ENCODE assay signal across 30 mouse cellular contexts in the genomic region with DNA sequence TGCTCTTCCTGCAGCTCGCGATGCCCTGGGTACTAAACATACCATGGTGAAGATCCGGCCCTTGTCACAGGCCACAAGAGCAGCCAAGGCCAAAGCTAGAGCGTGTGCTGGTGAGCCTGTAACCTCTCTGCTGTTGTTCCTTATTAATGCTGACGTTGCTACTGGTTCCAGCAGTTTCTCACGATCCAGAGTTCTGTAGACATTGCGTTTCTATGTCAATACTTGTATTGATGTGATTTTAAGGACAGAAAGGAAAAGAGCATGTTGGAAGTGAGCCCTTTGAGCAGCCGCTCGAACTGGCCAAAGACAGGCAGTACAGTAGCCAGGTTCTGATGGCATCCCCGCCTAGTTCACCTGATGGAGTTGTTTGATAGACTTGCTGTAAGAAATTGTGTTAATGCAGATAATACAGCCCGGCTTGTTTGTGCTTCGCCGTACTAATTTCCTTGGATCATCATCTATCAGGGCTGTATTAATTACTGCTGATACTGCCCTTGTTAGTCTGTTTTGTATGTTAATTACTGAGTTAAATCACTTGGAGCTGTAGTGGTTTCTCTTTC. TPM values are rescaled to one million over a fixed set of nuclear protein-coding genes. Genes with fewer than 3 reads are reported as not detected.
DNase-seq lines count a peak whose midpoint lies in the region; ATAC-seq lines count a peak whose summit lies in the region.
"Had no signal": no experiment of that assay in that cellular context is flagged by ENCODE, and none has a peak within 500 bp of the region (broad histone marks: within the 10 kb centered on the region; RNA-seq: fewer than 3 reads in every experiment).

No protein-coding gene starts in this region.

- peak overlapping the region; percentile 31 for H3K4me2 ChIP-seq in liver, embryonic 12.5 days
- H3K4me2 ChIP-seq: embryonic facial prominence, embryonic 13.5 days; forebrain, embryonic 12.5 days; limb, embryonic 15.5 days; midbrain, embryonic 13.5 days had no signal

- peaks cover 14% of the 10 kb centered on the region for H3K4me1 ChIP-seq in heart, embryonic 10.5 days
- H3K4me1 ChIP-seq in liver, embryonic 12.5 days: peaks cover 43% of the 10 kb centered on the region
- H3K4me1 ChIP-seq: embryonic facial prominence, embryonic 13.5 days; limb, embryonic 10.5 days; limb, embryonic 15.5 days had no signal

- WGBS in heart, embryonic 10.5 days: 88% methylated on average over 13 of the region's 13 CpGs
- 71% methylated on average over 13 of the region's 13 CpGs for WGBS in liver, embryonic 12.5 days (ENCODE audit: insufficient replicate concordance)

- H3K4me3 ChIP-seq in heart, embryonic 10.5 days: no peak overlapping the region
- H3K4me3 ChIP-seq in liver, embryonic 12.5 days: no peak overlapping the region
- H3K4me3 ChIP-seq: embryonic facial prominence, embryonic 13.5 days; forebrain, embryonic 12.5 days; limb, embryonic 10.5 days; limb, embryonic 15.5 days; megakaryocyte, embryonic 14.5 days; midbrain, embryonic 13.5 days had no signal

- H3K27ac ChIP-seq in heart, embryonic 10.5 days: peak overlapping the region; percentile 42; the same call in 1 of the 2 replicates
- H3K27ac ChIP-seq in liver, embryonic 12.5 days: peak overlapping the region; percentile 86
- H3K27ac ChIP-seq: embryonic facial prominence, embryonic 13.5 days; forebrain, embryonic 12.5 days; kidney, postnatal 0 days; limb, embryonic 10.5 days; limb, embryonic 15.5 days; midbrain, embryonic 13.5 days had no signal

- no peaks in the 10 kb centered on the region for H3K9me3 ChIP-seq in heart, embryonic 10.5 days
- H3K9me3 ChIP-seq in liver, embryonic 12.5 days (replicated peaks): no peaks in the 10 kb centered on the region
- H3K9me3 ChIP-seq: embryonic facial prominence, embryonic 13.5 days; forebrain, embryonic 12.5 days; G1E; limb, embryonic 10.5 days; limb, embryonic 15.5 days; megakaryocyte, embryonic 14.5 days; midbrain, embryonic 13.5 days had no signal

- H3K27me3 ChIP-seq in heart, embryonic 10.5 days (ENCODE audit: insufficient read depth, poor library complexity, severe bottlenecking): no peaks in the 10 kb centered on the region
- no peaks in the 10 kb centered on the region for H3K27me3 ChIP-seq in liver, embryonic 12.5 days (replicated peaks)
- H3K27me3 ChIP-seq: embryonic facial prominence, embryonic 13.5 days; forebrain, embryonic 12.5 days; limb, embryonic 15.5 days; megakaryocyte, embryonic 14.5 days; midbrain, embryonic 13.5 days had no signal

- DNase-seq in heart, embryonic 10.5 days (ENCODE audit: low spot score): no peak
- no peak for DNase-seq in heart, postnatal 36 days
- peak; percentile 22 for DNase-seq in c-Kit-positive CD71-positive TER-119-positive erythroid progenitor cells, embryonic 14.5 days (ENCODE audit: low spot score)
- DNase-seq in kidney, adult 18-20 months: no peak
- DNase-seq in cerebellum, postnatal 36 days: no peak
- no peak for DNase-seq in cerebellum, adult 11-12 months
- DNase-seq: adrenal gland, postnatal 14 days; cerebellum, adult 8-10 months; cerebellum, postnatal 25 days; forebrain, postnatal 0 days; gastrocnemius, postnatal 10 days; heart, postnatal 14 days; kidney, adult 2 months; kidney, postnatal 4 days; layer of hippocampus, postnatal 36 days; lung, postnatal 36 days; thymus, adult 2 months; thymus, postnatal 36 days had no signal

- intact Hi-C loops in heart, postnatal 36 days (cut with DNase I): no loop called here

- peak; percentile 77 for ATAC-seq in liver, embryonic 12.5 days
- ATAC-seq in megakaryocyte progenitor cell, adult 5-6 weeks (replicated peaks; ENCODE audit: poor library complexity): peak; percentile 34; the same call in 1 of the 2 replicates
- ATAC-seq: forebrain, postnatal 0 days; hindbrain, embryonic 16.5 days; midbrain, embryonic 13.5 days had no signal

- H3K9ac ChIP-seq in liver, embryonic 12.5 days: peak overlapping the region; percentile 35; the same call in 1 of the 2 replicates
- H3K9ac ChIP-seq: embryonic facial prominence, embryonic 13.5 days; forebrain, embryonic 12.5 days; forebrain, postnatal 0 days; limb, embryonic 15.5 days; midbrain, embryonic 13.5 days had no signal

- H3K36me3 ChIP-seq in heart, embryonic 10.5 days: peaks cover 12% of the 10 kb centered on the region
- H3K36me3 ChIP-seq in liver, embryonic 12.5 days: peaks cover 40% of the 10 kb centered on the region

RNA-seq across cellular contexts. Expression of a gene that starts 29.7 kb away (rescaled TPM):
- 0.04 and 0.10 TPM in 2 replicates for polyA plus RNA-seq in heart, embryonic 10.5 days (2016; fragmentation: Nextera tagmentation; extraction: Ambion mirVana)
- 1 to 10 TPM; 1.1 to 1.4 TPM for total RNA-seq in heart, postnatal 36 days (2021)
- polyA plus RNA-seq in liver, embryonic 12.5 days (2016; fragmentation: Nextera tagmentation; extraction: Ambion mirVana): 0.08 and 0.11 TPM in 2 replicates
- not detected in 2 replicates for total RNA-seq in megakaryocyte progenitor cell, adult 5-6 weeks (2015)
- total RNA-seq in megakaryocyte progenitor cell, adult 5-6 weeks (2017): 0.03 TPM in 1 of 2 replicates, not detected in the other
- total RNA-seq: G1E had no signal
- polyA plus RNA-seq: erythroblast, embryonic 14.5 days; G1E had no signal
